Mouse (Mus musculus): ENCODE results near the gene Rhd. TPM values are rescaled to one million over a fixed set of nuclear protein-coding genes. Genes with fewer than 3 reads are reported as not detected.
"Not testable (repeated sequence)": the region's sequence is repeated elsewhere in the genome, so short reads cannot be mapped to it uniquely, and the experiment has no call there.

The Rhd gene
- total RNA-seq, 4 experiments from 2014 or later, result 8.4 to 10.2 (median 8.5) TPM

- DNase-seq (ENCODE audit: low spot score), result not testable (repeated sequence)
Observed at GRCm38 (mm10) chr4:134911406-134911805, 47.1 kb downstream of the Rhd start.

- DNase-seq (ENCODE audit: low spot score), result no peak
Observed at GRCm38 (mm10) chr4:134913413-134913812, 49.1 kb downstream of the Rhd start.

- DNase-seq (ENCODE audit: low spot score), result no peak
Observed at GRCm38 (mm10) chr4:134914122-134914863, 50.0 kb downstream of the Rhd start.

GRCm38 (mm10) chr4:134914864-134915209, 50.5 kb downstream of the Rhd start, which contains the start of gene Tmem50a:
Gene Tmem50a (minus strand): TSS chr4:134915024.
- DNase-seq (ENCODE audit: low spot score), result peak; percentile 95

- DNase-seq (ENCODE audit: low spot score), result no peak
Observed at GRCm38 (mm10) chr4:134915223-134916050, 51.1 kb downstream of the Rhd start.

GRCm38 (mm10) chr4:134917194-134917593, 52.9 kb downstream of the Rhd start:
- DNase-seq (ENCODE audit: low spot score), result no peak

- peak; percentile 77 for DNase-seq (ENCODE audit: low spot score)
Observed at GRCm38 (mm10) chr4:134918381-134918780, 54.0 kb downstream of the Rhd start.

- no peak for DNase-seq (ENCODE audit: low spot score)
Observed at GRCm38 (mm10) chr4:134919733-134920540, 55.6 kb downstream of the Rhd start.

GRCm38 (mm10) chr4:134920631-134921030, 56.3 kb downstream of the Rhd start:
- DNase-seq (ENCODE audit: low spot score), result no peak

- no peak for DNase-seq (ENCODE audit: low spot score)
Observed at GRCm38 (mm10) chr4:134921703-134922102, 57.4 kb downstream of the Rhd start.

GRCm38 (mm10) chr4:134922111-134922924, 58.0 kb downstream of the Rhd start:
- DNase-seq (ENCODE audit: low spot score), result no peak

GRCm38 (mm10) chr4:134922925-134923244, 58.5 kb downstream of the Rhd start:
- peak; percentile 82 for DNase-seq (ENCODE audit: low spot score)

- peak; percentile 98 for DNase-seq (ENCODE audit: low spot score)
Observed at GRCm38 (mm10) chr4:134923258-134924018, 59.1 kb downstream of the Rhd start, which contains the start of gene Rsrp1. Gene Rsrp1 (plus strand): TSS chr4:134923592.

- DNase-seq (ENCODE audit: low spot score), result peak; percentile 69
Observed at GRCm38 (mm10) chr4:134924019-134924741, 59.8 kb downstream of the Rhd start.

- no peak for DNase-seq (ENCODE audit: low spot score)
Observed at GRCm38 (mm10) chr4:134925206-134925605, 60.9 kb downstream of the Rhd start.

- no peak for DNase-seq (ENCODE audit: low spot score)
Observed at GRCm38 (mm10) chr4:134927815-134928463, 63.6 kb downstream of the Rhd start.

- no peak for DNase-seq (ENCODE audit: low spot score)
Observed at GRCm38 (mm10) chr4:134928464-134928836, 64.1 kb downstream of the Rhd start.

GRCm38 (mm10) chr4:134929536-134929935, 65.2 kb downstream of the Rhd start:
- DNase-seq (ENCODE audit: low spot score), result no peak

- no peak for DNase-seq (ENCODE audit: low spot score)
Observed at GRCm38 (mm10) chr4:134930190-134930589, 65.9 kb downstream of the Rhd start.
